Mouse (Mus musculus) urinary bladder, postnatal 4 days (tissue): ENCODE data around the gene Hspb8.
"Not testable (repeated sequence)": the region's sequence is repeated elsewhere in the genome, so short reads cannot be mapped to it uniquely, and the experiment has no call there.

Experiments
- DNase-seq, 2 experiments: peaks; one replicate each; pipeline ENCODE4 v3.0.0; 2021 to 2022; ENCODE audit warnings: low spot score in 2 of 2

Gene Hspb8

GRCm38 (mm10) chr5:116432871-116433270, 10.2 kb upstream of the Hspb8 start:
- no peak for DNase-seq

GRCm38 (mm10) chr5:116426701-116427100, 4.0 kb upstream of the Hspb8 start:
- no peak for DNase-seq

- not testable (repeated sequence) for DNase-seq
These were observed 3.0 kb upstream of the Hspb8 start for GRCm38 (mm10) chr5:116425709-116426108.

GRCm38 (mm10) chr5:116425273-116425672, 2.6 kb upstream of the Hspb8 start:
- DNase-seq, result peak; percentile 47 to 72

GRCm38 (mm10) chr5:116423746-116424145, 1.1 kb upstream of the Hspb8 start:
- DNase-seq, result no peak

- no peak for DNase-seq
These were observed 728 bp downstream of the Hspb8 start for GRCm38 (mm10) chr5:116421791-116422481.

- DNase-seq, result no peak
These were observed 1.9 kb downstream of the Hspb8 start for GRCm38 (mm10) chr5:116420759-116421225.

GRCm38 (mm10) chr5:116420213-116420612, 2.5 kb downstream of the Hspb8 start:
- no peak for DNase-seq

- no peak for DNase-seq
These were observed 3.2 kb downstream of the Hspb8 start for GRCm38 (mm10) chr5:116419322-116420045.

GRCm38 (mm10) chr5:116416208-116416607, 6.5 kb downstream of the Hspb8 start:
- no peak for DNase-seq

- DNase-seq, result no peak
These were observed 12.7 kb downstream of the Hspb8 start for GRCm38 (mm10) chr5:116409689-116410590.

- no peak for DNase-seq
These were observed 13.7 kb downstream of the Hspb8 start for GRCm38 (mm10) chr5:116408965-116409364.

- no peak for DNase-seq
These were observed 14.7 kb downstream of the Hspb8 start for GRCm38 (mm10) chr5:116407936-116408335.

GRCm38 (mm10) chr5:116407321-116407720, 15.3 kb downstream of the Hspb8 start:
- no peak for DNase-seq

GRCm38 (mm10) chr5:116406507-116406906, 16.2 kb downstream of the Hspb8 start:
- DNase-seq, result no peak

- DNase-seq, result no peak
These were observed 16.7 kb downstream of the Hspb8 start for GRCm38 (mm10) chr5:116405934-116406333.

GRCm38 (mm10) chr5:116404063-116404462, 18.6 kb downstream of the Hspb8 start:
- no peak for DNase-seq

GRCm38 (mm10) chr5:116400801-116401200, 21.9 kb downstream of the Hspb8 start:
- no peak for DNase-seq

- no peak for DNase-seq
These were observed 22.5 kb downstream of the Hspb8 start for GRCm38 (mm10) chr5:116400042-116400730.

GRCm38 (mm10) chr5:116396104-116396503, 26.6 kb downstream of the Hspb8 start:
- DNase-seq, result no peak

GRCm38 (mm10) chr5:116392603-116393002, 30.1 kb downstream of the Hspb8 start:
- no peak for DNase-seq
